Mouse (Mus musculus) embryonic fibroblast, embryonic 13.5 days (primary cell): ENCODE measurements at regions not wholly inside any gene's neighbourhood (a gene's known extent, or its start where the extent isn't known, plus 50 kb on each side); places are given as distances from the start of the nearest gene placed in this dataset.

Source experiments
- CTCF ChIP-seq: IDR thresholded peaks from 2 replicates; pipeline ENCODE4 v1.5.1; 2011; ENCODE audit warnings: mild to moderate bottlenecking, control low read depth, low read length, moderate library complexity, borderline replicate concordance; ENCODE audit not compliant: insufficient read depth
- POLR2A ChIP-seq: IDR thresholded peaks from 2 replicates; pipeline ENCODE4 v1.6.1; 2011; ENCODE audit warnings: low read depth, mild to moderate bottlenecking, control low read depth, low read length, moderate library complexity

- no peak for TF ChIP-seq CTCF
- no peak for TF ChIP-seq POLR2A
These were observed 738.4 kb upstream of the Chrm3 start for GRCm38 (mm10) chr13:11098899-11099585.
